Comparison of ENCODE assay signal across 22 mouse cellular contexts in genomic region chr2:38052440-38052839, GRCm38 (mm10).
DNase-seq lines count a peak whose midpoint lies in the region; ATAC-seq lines count a peak whose summit lies in the region.
"Had no signal": no experiment of that assay in that cellular context is flagged by ENCODE, and none has a peak within 500 bp of the region (broad histone marks: within the 10 kb centered on the region; RNA-seq: fewer than 3 reads in every experiment).

No protein-coding gene starts in this region.

- H3K27me3 ChIP-seq in embryonic facial prominence, embryonic 11.5 days (ENCODE audit: control insufficient read depth, insufficient read depth, low read length) = no peaks in the 10 kb centered on the region
- H3K27me3 ChIP-seq in embryonic facial prominence, embryonic 10.5 days (replicated peaks; ENCODE audit: low read depth, poor library complexity, severe bottlenecking) = no peaks in the 10 kb centered on the region
- no peaks in the 10 kb centered on the region for H3K27me3 ChIP-seq in liver, embryonic 12.5 days (replicated peaks)
- H3K27me3 ChIP-seq in embryonic facial prominence, embryonic 13.5 days = no peaks in the 10 kb centered on the region
- H3K27me3 ChIP-seq: hindbrain, embryonic 15.5 days; intestine, embryonic 15.5 days; Patski had no signal

- intact Hi-C loops in heart, postnatal 10 days (cut with DNase I) = no loop called here

- ATAC-seq in embryonic facial prominence, embryonic 11.5 days (replicated peaks; ENCODE audit: insufficient number of reproducible peaks, low FRiP score, low TSS enrichment, low read depth) = 0 out of 2 replicates have a peak, but pooled peaks have one; percentile 18
- ATAC-seq in liver, embryonic 12.5 days = 0 out of 2 replicates have a peak, but pooled peaks have one; percentile 15
- no peak for ATAC-seq in embryonic facial prominence, embryonic 13.5 days (ENCODE audit: insufficient number of reproducible peaks, insufficient read depth, low FRiP score, low TSS enrichment, low read depth)
- ATAC-seq: CD4-positive, CD25-positive, alpha-beta regulatory T cell, adult 4 months; forebrain, embryonic 16.5 days; Patski had no signal

- 63% methylated on average over 3 of the region's 3 CpGs for WGBS in embryonic facial prominence, embryonic 11.5 days
- 66% methylated on average over 3 of the region's 3 CpGs for WGBS in embryonic facial prominence, embryonic 10.5 days
- 67% methylated on average over 3 of the region's 3 CpGs for WGBS in liver, embryonic 12.5 days (ENCODE audit: insufficient replicate concordance)
- WGBS in embryonic facial prominence, embryonic 13.5 days = 59% methylated on average over 3 of the region's 3 CpGs

- no peaks in the 10 kb centered on the region for H3K4me1 ChIP-seq in embryonic facial prominence, embryonic 11.5 days (ENCODE audit: control insufficient read depth, insufficient read depth, low read length)
- H3K4me1 ChIP-seq in embryonic facial prominence, embryonic 10.5 days = peaks cover 22% of the 10 kb centered on the region
- H3K4me1 ChIP-seq in liver, embryonic 12.5 days = peaks cover 29% of the 10 kb centered on the region
- H3K4me1 ChIP-seq in embryonic facial prominence, embryonic 13.5 days = peaks cover 9% of the 10 kb centered on the region
- H3K4me1 ChIP-seq: hindbrain, embryonic 15.5 days had no signal

- no peak overlapping the region for H3K4me3 ChIP-seq in embryonic facial prominence, embryonic 11.5 days (ENCODE audit: low read depth, low read length)
- H3K4me3 ChIP-seq in embryonic facial prominence, embryonic 10.5 days = no peak overlapping the region
- H3K4me3 ChIP-seq in liver, embryonic 12.5 days = no peak overlapping the region
- no peak overlapping the region for H3K4me3 ChIP-seq in embryonic facial prominence, embryonic 13.5 days
- H3K4me3 ChIP-seq: hindbrain, embryonic 15.5 days; intestine, embryonic 15.5 days had no signal

- H3K36me3 ChIP-seq in embryonic facial prominence, embryonic 11.5 days (replicated peaks; ENCODE audit: control insufficient read depth, insufficient read depth, low read depth, low read length) = no peaks in the 10 kb centered on the region
- no peaks in the 10 kb centered on the region for H3K36me3 ChIP-seq in embryonic facial prominence, embryonic 10.5 days (replicated peaks)
- no peaks in the 10 kb centered on the region for H3K36me3 ChIP-seq in liver, embryonic 12.5 days
- H3K36me3 ChIP-seq in embryonic facial prominence, embryonic 13.5 days = no peaks in the 10 kb centered on the region
- H3K36me3 ChIP-seq: hindbrain, embryonic 15.5 days; intestine, embryonic 15.5 days had no signal

- no peak overlapping the region for H3K9ac ChIP-seq in embryonic facial prominence, embryonic 11.5 days (replicated peaks; ENCODE audit: low read length)
- no peak overlapping the region for H3K9ac ChIP-seq in liver, embryonic 12.5 days
- H3K9ac ChIP-seq in embryonic facial prominence, embryonic 13.5 days = no peak overlapping the region
- H3K9ac ChIP-seq: hindbrain, embryonic 15.5 days; intestine, embryonic 15.5 days had no signal

- no peak for DNase-seq in embryonic facial prominence, embryonic 11.5 days (ENCODE audit: low spot score)
- DNase-seq in embryonic facial prominence, embryonic 10.5 days (ENCODE audit: low spot score) = no peak
- DNase-seq in liver = no peak
- DNase-seq in thymus, postnatal 0 days (ENCODE audit: low spot score) = peak; percentile 59
- no peak for DNase-seq in heart, postnatal 10 days
- DNase-seq in kidney, postnatal 14 days = no peak
- DNase-seq: adrenal gland, postnatal 10 days; cerebellum, adult 11 months; cerebellum, postnatal 10 days; embryo, embryonic 11 days; heart, adult 18-20 months; heart, postnatal 4 days; kidney, postnatal 4 days; lung, adult 18-20 months; lung, postnatal 4 days had no signal

- no peaks in the 10 kb centered on the region for H3K9me3 ChIP-seq in embryonic facial prominence, embryonic 11.5 days (replicated peaks; ENCODE audit: control insufficient read depth, low read length)
- H3K9me3 ChIP-seq in embryonic facial prominence, embryonic 10.5 days = no peaks in the 10 kb centered on the region
- H3K9me3 ChIP-seq in liver, embryonic 12.5 days (replicated peaks) = no peaks in the 10 kb centered on the region
- H3K9me3 ChIP-seq in embryonic facial prominence, embryonic 13.5 days = no peaks in the 10 kb centered on the region
- H3K9me3 ChIP-seq: hindbrain, embryonic 15.5 days; intestine, embryonic 15.5 days had no signal

- H3K4me2 ChIP-seq in embryonic facial prominence, embryonic 11.5 days (ENCODE audit: low read depth, low read length) = no peak overlapping the region
- no peak overlapping the region for H3K4me2 ChIP-seq in liver, embryonic 12.5 days
- H3K4me2 ChIP-seq in embryonic facial prominence, embryonic 13.5 days = no peak overlapping the region
- H3K4me2 ChIP-seq: hindbrain, embryonic 15.5 days; intestine, embryonic 15.5 days had no signal

- H3K27ac ChIP-seq in embryonic facial prominence, embryonic 11.5 days (replicated peaks; ENCODE audit: low read depth, low read length) = no peak overlapping the region
- H3K27ac ChIP-seq in embryonic facial prominence, embryonic 10.5 days (replicated peaks) = no peak overlapping the region
- 0 out of 2 replicates have a peak overlapping the region, but pooled peaks have one; percentile 22 for H3K27ac ChIP-seq in liver, embryonic 12.5 days
- peak overlapping the region; percentile 7; the same call in 1 of the 2 replicates for H3K27ac ChIP-seq in embryonic facial prominence, embryonic 13.5 days
- H3K27ac ChIP-seq: hindbrain, embryonic 15.5 days; intestine, embryonic 15.5 days had no signal

Comparison
In these comparisons a context has a peak if more than half of its experiments do, and no peak if none do; other contexts are left out.
1. H3K27ac ChIP-seq: peak in liver, embryonic 12.5 days (single experiment) and embryonic facial prominence, embryonic 13.5 days (single experiment); none in embryonic facial prominence, embryonic 11.5 days (single experiment) and embryonic facial prominence, embryonic 10.5 days (single experiment).